Mouse (Mus musculus): ENCODE results near the gene Islr2. TPM values are rescaled to one million over a fixed set of nuclear protein-coding genes. Genes with fewer than 3 reads are reported as not detected.
A peak's percentile ranks its signal among the peaks of the same experiment; 100 is the strongest.

Islr2 gene
- total RNA-seq, 2 experiments from 2014 or later, result 2.3 to 3.3 TPM

DNA sequence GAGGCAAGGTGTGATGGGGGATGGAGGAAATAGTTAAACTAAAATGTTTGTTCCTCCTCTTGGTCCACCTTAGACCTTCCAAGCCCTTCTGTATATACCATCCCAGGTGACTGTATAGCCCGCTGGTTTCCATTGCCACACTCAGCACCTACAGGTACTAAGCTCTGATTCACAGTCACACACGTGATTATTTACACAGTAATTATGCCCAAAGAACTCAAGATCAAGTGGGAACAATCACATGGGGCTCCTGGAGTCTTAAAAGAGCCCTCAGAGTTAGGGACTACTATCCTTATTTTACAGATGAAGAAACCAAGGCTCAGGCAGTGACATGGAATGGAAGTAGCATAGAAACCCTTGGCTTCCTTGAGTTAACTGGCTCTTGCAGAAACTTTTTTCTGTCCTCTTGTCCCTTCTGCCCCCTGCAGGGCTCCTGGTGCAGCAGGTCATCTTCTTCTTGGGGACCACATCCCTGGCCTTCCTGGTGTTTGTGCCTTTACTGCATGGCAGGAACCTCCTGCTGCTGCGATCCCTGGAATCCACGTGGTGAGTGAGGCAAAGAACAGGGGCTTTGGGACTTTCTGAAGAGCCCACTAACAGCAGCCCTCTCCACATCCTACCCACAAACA is 53.3 kb downstream of the Islr2 start:
- peak in 1 of 2 experiments; percentile 39 for DNase-seq

DNA sequence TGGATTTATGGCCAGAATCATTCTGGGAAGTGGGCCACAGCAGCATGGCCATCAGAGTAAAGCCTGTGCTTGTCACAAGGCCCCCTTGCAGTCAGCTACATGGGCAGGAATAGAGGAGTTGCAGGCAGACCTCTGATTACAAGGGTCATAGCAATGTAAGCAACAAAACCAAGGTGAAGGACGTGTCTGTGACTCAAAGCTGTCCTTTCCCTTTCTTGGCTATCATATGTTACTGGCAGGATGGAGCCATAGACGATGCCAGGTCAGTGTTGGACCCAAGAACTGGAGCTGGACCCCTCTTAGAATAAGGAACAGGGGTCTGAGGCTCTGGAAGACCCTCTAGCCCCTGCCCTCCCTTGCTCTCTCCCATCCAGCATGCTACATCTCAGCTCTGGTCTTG is 55.3 kb downstream of the Islr2 start:
- DNase-seq, result peak in 1 of 2 experiments; percentile 54

Small RNA genes within 50 kb of the gene (microRNA-seq; reads per million reads assigned to microRNA genes)
- not detected for gene Mir6385

Other genes with a start within 250 kb of the Islr2 start
- gene Cyp11a1, start 197.9 kb downstream of the Islr2 start, total RNA-seq (2021), result 1,000 to 10,000 TPM; 6,616 to 8,202 TPM
- gene Stra6, start 140.5 kb downstream of the Islr2 start, total RNA-seq (2021), result 1 to 10 TPM; 1.2 to 2.1 TPM
- under 1 TPM in 1 of 2 experiments, not detected in 1; 0.99 TPM for gene Ccdc33, start 85.5 kb downstream of the Islr2 start, total RNA-seq (2021)
- 10 to 100 TPM; 23.7 to 32.1 TPM for gene Islr, start within 50 bp of the Islr2 start, total RNA-seq (2021)
- 10 to 100 TPM; 22.4 to 24.2 TPM for gene Pml, start 45.5 kb upstream of the Islr2 start, total RNA-seq (2021)
- 10 to 100 TPM; 15.7 to 19.2 TPM for gene Stoml1, start 48.8 kb upstream of the Islr2 start, total RNA-seq (2021)
- gene Loxl1, start 108.9 kb upstream of the Islr2 start, total RNA-seq (2021), result 10 to 100 TPM; 22.9 to 33.9 TPM
- not detected for gene Tbc1d21, start 166.1 kb upstream of the Islr2 start, total RNA-seq (2021)

All from adrenal gland, postnatal 36 days (tissue).